Mouse (Mus musculus) G1E (cell line): Measurements from ENCODE around the gene Kcne2. TPM values are rescaled to one million over a fixed set of nuclear protein-coding genes. Genes with fewer than 3 reads are reported as not detected.
A peak's percentile ranks its signal among the peaks of the same experiment; 100 is the strongest.

Experiments
- ATAC-seq: 2 replicates; pipeline ENCODE4 v1.8.0; 2016; ENCODE audit warnings: mild to moderate bottlenecking; ENCODE audit not compliant: insufficient number of reproducible peaks, poor library complexity, low FRiP score, severe bottlenecking; ENCODE audit errors: extremely low read depth
- DNase-seq: peaks from one replicate; pipeline ENCODE4 v3.0.0; 2012; ENCODE audit warnings: low spot score
- H3K27me3 ChIP-seq: 2 replicates; pipeline ENCODE4 v1.6.1; 2012; ENCODE audit warnings: mild to moderate bottlenecking, low read length, inconsistent platforms; ENCODE audit not compliant: insufficient read depth
- H3K36me3 ChIP-seq: replicated peaks from 2 replicates; pipeline ENCODE3; 2012; ENCODE audit warnings: mild to moderate bottlenecking, inconsistent platforms
- H3K4me1 ChIP-seq: 2 replicates; pipeline ENCODE4 v1.6.1; 2012; ENCODE audit warnings: low read depth, low read length, inconsistent platforms, mixed read lengths; ENCODE audit not compliant: insufficient read depth
- H3K4me3 ChIP-seq: 2 replicates; pipeline ENCODE4 v1.5.1; 2012; ENCODE audit warnings: low read depth, mild to moderate bottlenecking, inconsistent platforms, low read length, moderate library complexity, mixed read lengths
- H3K9me3 ChIP-seq: replicated peaks from 2 replicates; pipeline ENCODE4 v1.6.1; 2012; ENCODE audit warnings: inconsistent platforms
- CTCF ChIP-seq: IDR thresholded peaks from 2 replicates; pipeline ENCODE4 v1.5.1; 2012; ENCODE audit warnings: low read depth, low read length, inconsistent platforms, mixed read lengths
- GATA1 ChIP-seq: IDR thresholded peaks from 2 replicates; pipeline ENCODE4 v1.6.1; 2012; ENCODE audit warnings: borderline replicate concordance, low read length, inconsistent platforms, mixed read lengths
- GATA2 ChIP-seq: IDR thresholded peaks from 2 replicates; pipeline ENCODE4 v1.6.1; 2012; ENCODE audit warnings: low read depth, low read length, inconsistent platforms, borderline replicate concordance
- POLR2AphosphoS5 ChIP-seq: IDR thresholded peaks from 2 replicates; pipeline ENCODE4 v1.6.1; 2012; ENCODE audit warnings: low read depth, low read length, inconsistent platforms; ENCODE audit not compliant: insufficient replicate concordance
- TAL1 ChIP-seq: conservative IDR thresholded peaks from 2 replicates; pipeline ENCODE4 v1.6.1; 2012; ENCODE audit warnings: low read depth, low read length, inconsistent platforms, mixed read lengths
- polyA plus RNA-seq: library from polyadenylated mRNA; stranded (reverse); fragments of >175 nt; gene quantifications from 2 replicates; pipeline ENCODE4 v1.2.3, GENCODE M21; 2012
- total RNA-seq, 2 experiments: library from RNA; stranded (forward) in 1 of 2; stranded (reverse) in 1 of 2; fragments of 200-1000 nt in 1 of 2; fragments of >200 nt in 1 of 2; fragmentation: Nextera tagmentation in 1 of 2; gene quantifications; 2 replicates each; pipeline ENCODE4 v1.2.3; 2014 to 2017

Kcne2 gene
- total and polyA plus RNA-seq, 3 experiments = 0.11 TPM; not detected in 2

DNA sequence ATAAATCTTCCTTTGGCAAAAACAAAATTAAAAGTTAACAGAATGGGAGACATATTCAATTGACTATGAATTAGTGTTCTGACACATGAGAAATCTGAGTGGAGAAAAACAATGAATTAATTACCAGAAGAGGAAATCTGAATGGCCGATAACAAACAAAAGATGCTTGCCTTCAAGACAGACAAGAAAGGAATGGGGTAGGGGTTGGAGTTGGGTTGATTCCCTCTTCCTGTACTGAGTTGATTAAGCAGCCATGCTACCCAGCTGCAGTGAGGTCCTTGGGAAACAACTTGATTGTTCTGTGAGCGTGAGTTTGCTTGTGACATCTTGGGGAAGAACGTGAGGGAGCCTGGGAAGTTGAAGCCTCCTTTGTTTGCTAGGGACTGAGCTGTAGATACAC lies 37.9 kb upstream of the Kcne2 start:
- Histone ChIP-seq H3K36me3 (no peaks in the 10 kb centered on the region), H3K4me1 (no peaks in the 10 kb centered on the region), H3K9me3 (no peaks in the 10 kb centered on the region), H3K27me3 (peaks cover 14% of the 10 kb centered on the region), H3K4me3 (no peak overlapping the region)
- TF ChIP-seq TAL1 (no peak), CTCF (no peak), GATA2 (no peak), GATA1 (no peak), POLR2AphosphoS5 (no peak)
- ATAC-seq (no peak), DNase-seq (no peak)

DNA sequence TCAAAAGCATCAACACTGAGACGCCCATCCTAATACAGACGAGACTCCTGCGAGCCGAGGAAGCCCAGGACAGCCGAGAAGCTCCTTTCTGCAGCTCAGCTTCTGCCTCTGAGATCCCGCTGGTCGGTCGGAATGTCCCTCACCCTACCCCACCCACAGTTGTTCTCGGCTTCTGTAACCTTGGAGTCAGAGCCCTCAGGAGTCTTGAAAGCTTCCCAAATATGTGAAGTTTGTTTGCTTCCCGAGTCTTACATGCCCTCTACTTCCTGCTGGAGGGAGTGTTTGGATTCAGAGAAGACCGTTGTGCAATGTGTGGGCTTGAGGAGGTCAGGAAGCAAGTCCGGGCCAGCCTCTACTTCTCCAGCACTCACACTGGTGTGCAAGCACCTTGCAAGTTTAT lies 24.3 kb upstream of the Kcne2 start:
- Histone ChIP-seq H3K4me1 (no peaks in the 10 kb centered on the region), H3K4me3 (no peak overlapping the region), H3K36me3 (no peaks in the 10 kb centered on the region), H3K9me3 (no peaks in the 10 kb centered on the region), H3K27me3 (peaks cover 41% of the 10 kb centered on the region)
- DNase-seq (no peak), ATAC-seq (no peak)
- TF ChIP-seq POLR2AphosphoS5 = no peak
- no peak for TF ChIP-seq GATA2
- no peak for TF ChIP-seq CTCF
- TF ChIP-seq GATA1 = no peak
- TF ChIP-seq TAL1 = no peak

DNA sequence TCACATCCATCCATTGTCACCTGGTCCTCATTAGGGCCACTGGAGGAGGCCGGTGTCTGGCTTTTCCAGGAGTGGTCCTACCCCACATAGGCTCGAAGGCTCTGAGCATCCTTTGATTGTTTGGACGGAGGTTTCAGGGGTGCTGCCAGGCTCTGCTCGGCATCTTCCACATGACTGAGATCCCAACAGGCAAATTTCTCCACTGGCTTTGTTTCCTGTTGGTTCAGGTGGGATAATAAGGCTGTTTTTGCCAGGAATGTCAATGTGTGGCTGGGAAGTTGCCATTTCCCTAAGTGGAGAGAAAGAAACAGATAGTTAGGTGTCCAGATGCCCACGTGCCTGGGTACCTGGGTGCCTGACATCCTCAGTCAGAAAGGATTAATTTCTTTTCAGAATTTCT lies 17.7 kb upstream of the Kcne2 start:
- Histone ChIP-seq H3K4me3 (no peak overlapping the region), H3K27me3 (peaks cover 34% of the 10 kb centered on the region), H3K4me1 (no peaks in the 10 kb centered on the region), H3K36me3 (no peaks in the 10 kb centered on the region), H3K9me3 (no peaks in the 10 kb centered on the region)
- ATAC-seq = no peak
- TF ChIP-seq GATA2 (no peak), CTCF (no peak), POLR2AphosphoS5 (no peak), GATA1 (no peak), TAL1 (no peak)
- DNase-seq = no peak

GRCm38 (mm10) chr16:92275526-92275925 lies 16.7 kb upstream of the Kcne2 start:
- no peaks in the 10 kb centered on the region for H3K36me3 ChIP-seq
- DNase-seq (no peak), ATAC-seq (no peak)
- no peak overlapping the region for H3K4me3 ChIP-seq
- no peaks in the 10 kb centered on the region for H3K9me3 ChIP-seq
- TF ChIP-seq POLR2AphosphoS5 = no peak
- no peak for TF ChIP-seq TAL1
- no peak for TF ChIP-seq CTCF
- TF ChIP-seq GATA2 = no peak
- no peak for TF ChIP-seq GATA1
- no peaks in the 10 kb centered on the region for H3K4me1 ChIP-seq
- peaks cover 25% of the 10 kb centered on the region for H3K27me3 ChIP-seq

GRCm38 (mm10) chr16:92282671-92283070 lies 9.5 kb upstream of the Kcne2 start:
- H3K36me3 ChIP-seq = no peaks in the 10 kb centered on the region
- H3K27me3 ChIP-seq = peaks cover 24% of the 10 kb centered on the region
- no peak overlapping the region for H3K4me3 ChIP-seq
- TF ChIP-seq TAL1 = no peak
- no peak for TF ChIP-seq CTCF
- TF ChIP-seq GATA1 = no peak
- no peak for TF ChIP-seq GATA2
- no peak for TF ChIP-seq POLR2AphosphoS5
- no peaks in the 10 kb centered on the region for H3K9me3 ChIP-seq
- no peak for ATAC-seq
- DNase-seq = no peak
- H3K4me1 ChIP-seq = peaks cover 4% of the 10 kb centered on the region; the same call in 1 of the 2 replicates

DNA sequence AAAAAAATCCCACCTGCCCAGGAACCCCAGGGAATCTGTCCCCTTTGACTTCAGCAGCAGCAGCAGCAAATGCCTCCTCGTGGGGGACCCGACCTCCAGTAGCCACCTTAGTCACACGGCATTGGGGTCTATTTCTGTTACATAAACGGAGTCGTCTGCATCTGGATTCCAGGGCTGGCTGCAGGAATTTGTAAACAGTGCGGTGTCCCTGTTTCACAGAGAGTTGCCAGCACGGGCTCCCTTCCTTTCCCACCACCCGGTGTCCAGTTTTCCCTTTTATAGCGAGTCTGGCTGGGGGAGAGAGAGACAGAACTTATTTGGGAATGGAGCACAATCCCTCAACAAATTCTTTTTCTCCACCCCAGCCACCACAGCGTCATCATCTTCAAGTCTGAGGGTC lies 7.1 kb upstream of the Kcne2 start:
- H3K36me3 ChIP-seq = no peaks in the 10 kb centered on the region
- no peak for DNase-seq
- peaks cover 25% of the 10 kb centered on the region for H3K27me3 ChIP-seq
- ATAC-seq = no peak
- H3K9me3 ChIP-seq = no peaks in the 10 kb centered on the region; the same call in 1 of the 2 replicates
- peaks cover 4% of the 10 kb centered on the region; the same call in 1 of the 2 replicates for H3K4me1 ChIP-seq
- H3K4me3 ChIP-seq = no peak overlapping the region
- TF ChIP-seq POLR2AphosphoS5 (no peak), GATA2 (no peak), TAL1 (no peak)

DNA sequence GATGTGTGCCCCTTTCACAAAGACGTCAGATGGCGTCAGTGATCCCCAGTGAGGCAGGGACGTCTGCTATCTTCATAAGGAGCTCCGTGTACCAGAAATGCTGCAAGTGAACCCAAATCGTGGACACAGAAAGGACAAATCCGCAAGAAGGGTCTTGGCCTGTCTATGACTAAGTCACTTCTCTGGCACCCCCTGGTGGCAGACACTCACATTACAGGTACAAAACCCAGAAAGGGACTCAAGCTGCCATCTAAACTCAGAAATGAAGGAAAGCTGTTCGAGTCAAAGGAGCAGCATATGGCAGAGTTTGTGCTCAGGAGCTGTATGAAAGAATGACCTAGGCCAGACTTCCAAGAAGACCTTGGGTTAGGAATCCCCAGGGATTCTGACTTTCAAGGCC lies 5.6 kb upstream of the Kcne2 start:
- no peak overlapping the region for H3K4me3 ChIP-seq
- no peaks in the 10 kb centered on the region for H3K36me3 ChIP-seq
- TF ChIP-seq CTCF (peak; percentile 66), GATA1 (no peak)
- peaks cover 33% of the 10 kb centered on the region for H3K27me3 ChIP-seq
- ATAC-seq (no peak), DNase-seq (peak; percentile 52)
- H3K4me1 ChIP-seq = peaks cover 4% of the 10 kb centered on the region; the same call in 1 of the 2 replicates
- no peaks in the 10 kb centered on the region; the same call in 1 of the 2 replicates for H3K9me3 ChIP-seq
